Mouse (Mus musculus) adrenal gland, adult 8-10 months (tissue): Measurements from ENCODE around the gene Olfr845. TPM values are rescaled to one million over a fixed set of nuclear protein-coding genes. Genes with fewer than 3 reads are reported as not detected.

Experiments
- DNase-seq: peaks from one replicate; pipeline ENCODE4 v3.0.0; 2022
- total RNA-seq, 4 experiments: library from RNA; stranded (reverse); gene quantifications; 2 replicates each; pipeline ENCODE4 v1.2.4; 2022

The Olfr845 gene
- total RNA-seq, result not detected

GRCm38 (mm10) chr9:19336157-19336556, at the start of gene Olfr845:
Olfr845 (plus strand) TSS chr9:19336457.
- DNase-seq, result no peak

DNA sequence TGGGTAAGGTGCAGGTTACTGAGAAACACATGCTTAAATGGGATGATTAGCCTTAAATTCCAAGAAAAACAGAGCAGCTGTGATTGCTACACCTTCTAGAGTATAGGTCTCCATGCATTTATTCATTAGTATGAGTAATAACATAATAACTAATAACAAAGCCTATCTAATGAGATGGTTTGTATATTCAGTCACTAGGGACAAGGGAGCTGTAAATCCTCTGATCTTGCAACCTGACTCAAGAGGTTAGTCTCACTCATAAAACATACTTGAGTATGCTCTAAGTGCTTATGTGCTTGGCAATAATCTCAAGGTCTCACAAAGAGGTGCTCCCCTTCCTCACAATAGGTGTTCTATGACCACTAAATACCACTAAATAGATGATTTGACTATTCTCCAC, 20.2 kb upstream of the Olfr845 start, which contains the start of gene Olfr844:
Olfr844 (plus strand) TSS at position 301 of the 400 bp plus-strand sequence.
- no peak for DNase-seq

- DNase-seq, result no peak
Measured at GRCm38 (mm10) chr9:19363905-19364304, 27.6 kb downstream of the Olfr845 start, which contains the start of gene Olfr846. Olfr846 (minus strand) TSS chr9:19364005.

DNA sequence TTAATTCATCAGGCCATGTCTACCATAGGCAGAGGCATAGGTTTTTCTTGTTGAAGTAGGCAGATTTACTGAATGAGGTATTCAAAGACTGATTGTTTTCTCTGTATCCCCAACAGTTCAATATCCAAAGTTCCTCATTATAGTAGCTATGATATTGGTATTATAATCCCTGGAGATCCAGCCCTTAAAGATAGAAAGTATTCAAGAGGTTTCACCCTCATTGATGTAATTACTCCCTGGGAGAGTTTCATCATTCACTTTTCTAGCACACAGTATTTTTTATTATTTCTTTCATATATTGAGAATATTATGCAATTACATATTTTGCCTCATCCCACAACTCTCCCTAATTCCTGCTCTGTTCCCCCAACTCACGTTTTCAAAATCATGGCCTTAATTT, 42.3 kb downstream of the Olfr845 start, which contains the start of gene Olfr847:
Olfr847 (minus strand) TSS at position 101 of the 400 bp plus-strand sequence.
- no peak for DNase-seq

Other genes starting within 250 kb of the Olfr845 start
- gene Olfr836, start 216.1 kb upstream of the Olfr845 start, total RNA-seq, result not detected
- gene Olfr837, start 200.1 kb upstream of the Olfr845 start, total RNA-seq, result not detected
- not detected for gene Olfr839-ps1, start 159.1 kb upstream of the Olfr845 start, total RNA-seq
- not detected for gene Olfr843, start 84.5 kb upstream of the Olfr845 start, total RNA-seq
- not detected for gene Olfr844, start 20.1 kb upstream of the Olfr845 start, total RNA-seq
- not detected for gene Olfr846, start 27.5 kb downstream of the Olfr845 start, total RNA-seq
- not detected for gene Olfr847, start 42.2 kb downstream of the Olfr845 start, total RNA-seq
- not detected for gene Olfr849, start 103.8 kb downstream of the Olfr845 start, total RNA-seq
- not detected for gene Olfr850, start 141.8 kb downstream of the Olfr845 start, total RNA-seq
- not detected for gene Olfr851, start 156.8 kb downstream of the Olfr845 start, total RNA-seq
- not detected for gene Olfr853, start 204.6 kb downstream of the Olfr845 start, total RNA-seq
- not detected for gene Olfr854, start 230.9 kb downstream of the Olfr845 start, total RNA-seq
- gene Olfr855, start 246.2 kb downstream of the Olfr845 start, total RNA-seq, result not detected